Mouse (Mus musculus) testis, adult 2 months (tissue): Measurements from ENCODE around the gene Tmc8.

Source experiments
- CTCF ChIP-seq: fragments of 200-500 bp; IDR thresholded peaks from 2 replicates; pipeline ENCODE4 v1.5.1; 2012; ENCODE audit warnings: low read depth, mild to moderate bottlenecking, inconsistent platforms, low read length, moderate library complexity; ENCODE audit not compliant: control insufficient read depth, insufficient read depth, insufficient replicate concordance
- POLR2A ChIP-seq: fragments of 200-500 bp; IDR thresholded peaks from 2 replicates; pipeline ENCODE4 v1.6.1; 2012; ENCODE audit warnings: low read depth, mild to moderate bottlenecking, inconsistent platforms, low read length, moderate library complexity; ENCODE audit not compliant: control insufficient read depth

DNA sequence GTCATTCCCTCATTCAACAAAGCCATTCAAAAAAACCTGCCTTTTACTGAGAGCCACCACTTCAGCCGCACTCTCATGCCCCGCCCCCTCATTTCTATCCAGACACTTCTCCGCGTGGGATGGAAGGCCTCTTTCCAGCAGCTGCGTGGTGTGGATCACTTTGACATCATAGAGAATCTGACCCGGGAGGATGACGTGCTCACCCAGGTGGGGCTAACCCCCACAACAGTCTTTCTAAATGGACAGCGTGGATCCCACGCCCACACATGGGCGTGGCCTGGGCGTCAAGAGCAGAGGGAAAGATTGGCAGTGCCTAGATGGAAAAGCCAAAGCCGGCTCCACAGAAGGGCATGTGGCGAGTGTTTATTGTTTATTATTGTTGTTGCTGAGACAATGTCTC, 54.4 kb downstream of the Tmc8 start:
- TF ChIP-seq CTCF = no peak
- no peak for TF ChIP-seq POLR2A
